Mouse (Mus musculus): ENCODE data around the gene Cep95. TPM values are rescaled to one million over a fixed set of nuclear protein-coding genes. Genes with fewer than 3 reads are reported as not detected.
"Not testable (repeated sequence)": the region's sequence is repeated elsewhere in the genome, so short reads cannot be mapped to it uniquely, and the experiment has no call there.

The Cep95 gene
- total and polyA plus RNA-seq, 2 experiments from 2014 or later, result 6.9 to 15.8 TPM

DNA sequence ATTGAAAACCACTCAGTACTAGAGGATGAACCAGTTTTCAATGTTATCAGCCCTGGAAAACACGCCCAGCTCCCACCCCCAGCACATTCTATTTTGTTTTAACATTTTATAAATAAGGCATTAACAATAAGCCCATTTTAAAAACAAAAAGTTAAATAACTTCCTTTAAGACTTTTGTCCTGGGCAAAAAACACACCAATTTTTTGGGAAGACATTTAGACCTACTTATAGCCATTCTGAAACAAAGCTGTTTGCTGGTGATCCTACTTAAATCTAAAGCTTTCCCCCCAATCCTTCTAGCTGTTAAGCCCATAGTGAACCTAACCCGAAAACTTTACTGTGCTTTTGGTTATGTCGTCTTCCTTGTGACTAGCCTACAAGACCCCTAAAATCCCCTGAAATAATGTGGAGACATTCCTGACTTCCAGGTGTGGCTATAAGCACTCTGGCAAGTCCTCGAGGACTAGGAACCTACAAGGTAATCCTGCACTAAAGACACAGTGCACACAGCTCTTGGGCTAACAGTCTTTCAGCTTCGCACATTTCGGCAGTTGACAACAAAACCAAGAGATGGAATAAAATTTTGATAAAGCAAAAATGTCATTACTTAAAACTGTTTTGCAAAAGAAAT, 8.3 kb upstream of the Cep95 start:
- no peak for DNase-seq
- 80% methylated on average over 6 of the region's 6 CpGs for WGBS
- no peak for TF ChIP-seq CTCF (IDR thresholded peaks at IDR 0.05; ENCODE audit: low read depth)
- H3K27me3 ChIP-seq (ENCODE audit: insufficient read depth, low read length), result no peaks in the 10 kb centered on the region
- no peak overlapping the region for H3K27ac ChIP-seq (ENCODE audit: low read depth, low read length)
- H3K9ac ChIP-seq, result no peak overlapping the region
- H3K9me3 ChIP-seq (ENCODE audit: low read length), result no peaks in the 10 kb centered on the region
- H3K4me2 ChIP-seq (ENCODE audit: low read depth), result no peak overlapping the region
- H3K36me3 ChIP-seq (ENCODE audit: insufficient read depth), result peaks cover 47% of the 10 kb centered on the region
- H3K4me3 ChIP-seq (ENCODE audit: low read depth, low read length), result no peak overlapping the region
- no peak for ATAC-seq
- H3K4me1 ChIP-seq (ENCODE audit: insufficient read depth), result peaks cover 11% of the 10 kb centered on the region; the same call in 1 of the 2 replicates

DNA sequence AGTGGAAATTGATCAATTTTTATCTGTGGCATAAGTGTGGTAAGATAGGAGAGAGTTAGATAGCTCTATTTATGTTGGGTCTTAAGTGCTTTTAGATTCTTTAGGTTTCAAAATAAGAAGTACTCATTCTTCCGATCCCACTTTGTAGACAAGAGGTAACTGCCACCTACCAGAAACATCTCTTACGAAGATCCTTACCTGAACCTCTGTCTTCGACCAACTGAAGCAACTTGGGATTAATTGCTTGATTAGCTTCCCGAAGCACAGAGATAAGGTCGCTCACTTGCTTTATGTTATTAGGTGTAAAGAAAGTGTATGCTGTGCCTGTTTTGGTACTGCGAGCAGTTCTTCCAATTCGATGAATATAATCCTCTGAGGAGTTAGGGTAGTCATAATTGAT, 6.8 kb upstream of the Cep95 start:
- H3K9me3 ChIP-seq (ENCODE audit: low read length); H3K27ac ChIP-seq (ENCODE audit: low read depth, low read length); ATAC-seq; DNase-seq; H3K27me3 ChIP-seq (ENCODE audit: insufficient read depth, low read length); H3K4me3 ChIP-seq (ENCODE audit: low read depth, low read length); H3K4me2 ChIP-seq (ENCODE audit: low read depth); H3K9ac ChIP-seq: not testable (repeated sequence)
- H3K36me3 ChIP-seq (ENCODE audit: insufficient read depth), result peaks cover 51% of the 10 kb centered on the region
- peaks cover 12% of the 10 kb centered on the region; the same call in 1 of the 2 replicates for H3K4me1 ChIP-seq (ENCODE audit: insufficient read depth)
- WGBS, result 91% methylated on average over 7 of the region's 7 CpGs

DNA sequence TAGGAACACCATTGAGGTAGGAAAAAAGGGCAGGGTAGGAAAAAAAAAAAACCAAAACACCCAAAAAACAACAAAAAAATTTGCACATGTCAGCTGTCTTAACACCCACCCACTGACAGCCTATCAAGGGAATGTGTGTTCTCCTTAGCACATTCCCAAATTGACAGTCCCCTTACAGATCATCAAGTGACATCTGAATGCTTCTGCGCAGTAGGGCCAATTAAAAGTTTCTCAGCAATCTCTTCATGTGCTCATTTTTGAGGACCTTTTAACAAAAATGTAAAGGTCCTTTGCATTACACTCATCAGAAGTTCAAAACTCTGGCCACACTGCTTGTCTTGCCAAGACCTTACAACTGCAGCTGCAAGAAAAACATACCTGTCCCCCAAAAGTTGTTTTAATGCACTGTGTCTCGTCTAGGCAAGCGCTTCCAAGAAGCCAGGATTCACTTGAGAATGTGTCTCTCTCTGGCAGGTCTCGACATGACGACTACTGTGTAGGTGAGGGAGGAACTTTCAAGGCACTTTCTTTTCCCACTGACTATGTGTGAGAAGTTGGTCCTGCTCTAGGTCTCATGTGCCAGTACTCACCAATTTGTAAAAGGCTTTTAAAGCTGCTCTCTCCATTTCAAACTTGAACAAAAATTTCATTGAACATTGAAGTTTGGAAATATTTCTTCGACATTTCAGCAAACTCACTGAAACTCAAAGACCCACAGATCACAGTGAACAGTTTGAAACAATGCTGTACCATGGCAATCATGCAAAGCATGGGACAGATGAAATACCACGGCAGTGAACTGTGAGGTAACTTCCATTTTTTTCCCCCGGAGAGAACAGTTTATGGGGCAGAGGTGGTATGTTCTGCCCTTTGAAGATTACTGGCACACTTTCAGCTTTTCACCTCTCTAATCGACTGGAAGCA, 5.9 kb upstream of the Cep95 start:
- Histone ChIP-seq H3K36me3 (ENCODE audit: insufficient read depth) (peaks cover 51% of the 10 kb centered on the region), H3K27ac (ENCODE audit: low read depth, low read length) (no peak overlapping the region), H3K4me2 (ENCODE audit: low read depth) (no peak overlapping the region), H3K4me1 (ENCODE audit: insufficient read depth) (peaks cover 10% of the 10 kb centered on the region; the same call in 1 of the 2 replicates), H3K9me3 (ENCODE audit: low read length) (no peaks in the 10 kb centered on the region), H3K27me3 (ENCODE audit: insufficient read depth, low read length) (no peaks in the 10 kb centered on the region), H3K9ac (no peak overlapping the region), H3K4me3 (ENCODE audit: low read depth, low read length) (no peak overlapping the region)
- WGBS, result 78% methylated on average over 9 of the region's 9 CpGs
- ATAC-seq, result no peak
- no peak for DNase-seq
- no peak for TF ChIP-seq CTCF (IDR thresholded peaks at IDR 0.05; ENCODE audit: low read depth)

DNA sequence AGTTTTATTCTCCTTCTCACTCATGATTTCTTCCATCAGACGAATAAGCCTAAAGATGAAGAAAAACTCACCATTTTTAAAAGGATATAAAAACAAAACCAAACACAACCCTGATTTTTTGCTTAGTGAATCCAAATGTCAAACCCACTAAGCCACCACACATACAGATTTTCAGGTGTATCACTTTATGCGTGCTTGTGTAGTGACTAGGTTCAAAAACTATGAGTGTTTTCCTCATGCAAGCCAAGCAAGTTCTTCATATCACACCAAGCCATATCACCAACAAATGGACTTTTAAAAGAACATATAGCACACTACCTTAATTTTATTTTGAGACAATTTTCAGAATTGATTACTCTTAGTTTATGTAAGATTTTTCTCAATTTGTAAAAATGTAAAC, 4.6 kb upstream of the Cep95 start:
- Histone ChIP-seq H3K4me1 (ENCODE audit: insufficient read depth) (peaks cover 10% of the 10 kb centered on the region; the same call in 1 of the 2 replicates), H3K27me3 (ENCODE audit: insufficient read depth, low read length) (no peaks in the 10 kb centered on the region), H3K27ac (ENCODE audit: low read depth, low read length) (no peak overlapping the region), H3K9ac (no peak overlapping the region), H3K4me3 (ENCODE audit: low read depth, low read length) (no peak overlapping the region), H3K4me2 (ENCODE audit: low read depth) (no peak overlapping the region), H3K9me3 (ENCODE audit: low read length) (no peaks in the 10 kb centered on the region), H3K36me3 (ENCODE audit: insufficient read depth) (peaks cover 51% of the 10 kb centered on the region)
- DNase-seq, result no peak
- ATAC-seq, result no peak
- 83% methylated on average over 2 of the region's 2 CpGs for WGBS
- no peak for TF ChIP-seq CTCF (IDR thresholded peaks at IDR 0.05; ENCODE audit: low read depth)

DNA sequence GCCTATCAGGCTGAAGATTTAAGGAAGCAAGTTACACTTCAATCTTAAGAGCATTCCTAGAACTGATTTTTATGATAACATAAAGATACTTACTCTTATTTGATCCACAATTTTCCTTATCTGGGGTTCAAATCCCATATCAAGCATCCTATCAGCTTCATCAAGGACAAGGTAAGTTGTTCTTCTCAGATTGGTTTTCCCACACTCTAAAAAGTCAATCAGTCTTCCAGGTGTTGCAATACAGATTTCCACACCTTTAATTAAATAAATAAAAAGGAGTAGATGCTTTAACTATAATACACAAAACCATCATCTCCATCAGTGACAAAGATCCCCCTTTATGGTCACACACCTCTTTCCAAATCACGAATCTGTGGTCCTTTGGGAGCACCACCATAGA, 4.0 kb upstream of the Cep95 start:
- H3K4me1 ChIP-seq (ENCODE audit: insufficient read depth), result peaks cover 10% of the 10 kb centered on the region; the same call in 1 of the 2 replicates
- DNase-seq (no peak), ATAC-seq (no peak)
- no peaks in the 10 kb centered on the region for H3K27me3 ChIP-seq (ENCODE audit: insufficient read depth, low read length)
- peak overlapping the region; percentile 57 for H3K4me2 ChIP-seq (ENCODE audit: low read depth)
- H3K27ac ChIP-seq (ENCODE audit: low read depth, low read length), result no peak overlapping the region
- no peak overlapping the region for H3K4me3 ChIP-seq (ENCODE audit: low read depth, low read length)
- no peak for TF ChIP-seq CTCF (IDR thresholded peaks at IDR 0.05; ENCODE audit: low read depth)
- no peak overlapping the region for H3K9ac ChIP-seq
- peaks cover 48% of the 10 kb centered on the region for H3K36me3 ChIP-seq (ENCODE audit: insufficient read depth)
- H3K9me3 ChIP-seq (ENCODE audit: low read length), result no peaks in the 10 kb centered on the region
- WGBS, result 74% methylated on average over 1 of the region's 1 CpGs

DNA sequence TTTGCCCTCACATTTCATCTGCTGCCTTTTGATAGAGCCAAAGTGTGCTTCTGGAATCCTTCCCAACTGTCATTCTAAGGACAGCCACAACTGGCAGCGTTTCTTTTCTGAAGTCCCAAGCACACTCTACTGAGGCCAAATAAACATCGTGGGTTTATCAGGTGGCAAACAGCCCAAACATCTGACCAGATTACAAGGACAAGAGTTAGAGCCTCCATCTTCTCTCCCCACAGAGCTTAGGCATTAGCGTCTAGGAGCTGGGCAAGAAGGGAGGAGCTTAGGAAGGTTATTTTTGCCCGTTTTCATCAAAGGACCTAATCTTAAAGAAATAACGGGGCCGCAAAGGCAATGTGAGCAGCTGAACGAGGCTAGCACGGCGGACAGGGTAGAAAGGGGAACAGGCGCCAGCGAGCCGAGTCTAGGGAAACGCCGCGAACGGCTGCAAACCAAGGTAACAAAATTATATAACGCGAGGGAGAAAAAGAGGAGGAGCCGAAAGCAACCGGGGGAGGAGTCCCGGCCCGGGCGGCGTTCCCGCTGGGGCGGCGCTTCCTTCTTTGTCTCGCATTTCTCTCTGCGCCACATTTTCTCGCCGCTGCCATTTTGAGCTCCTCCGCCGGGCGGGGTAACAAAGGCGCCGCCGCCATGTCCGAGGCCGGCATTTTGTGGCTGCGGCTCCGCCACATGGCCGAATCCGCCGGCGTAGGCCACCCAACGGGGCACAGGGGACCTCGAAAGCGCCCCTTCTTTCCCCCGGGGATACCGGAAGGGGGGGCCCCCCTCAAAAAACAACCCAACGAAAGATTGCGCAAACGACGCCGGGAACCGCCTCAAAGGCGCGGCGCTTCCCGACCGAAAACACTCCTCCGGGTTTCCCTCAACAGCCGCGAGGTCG, 1.7 kb upstream of the Cep95 start:
- H3K27ac ChIP-seq (ENCODE audit: low read depth, low read length), result peak overlapping the region; percentile 98
- peak overlapping the region; percentile 57 for H3K4me2 ChIP-seq (ENCODE audit: low read depth)
- H3K9ac ChIP-seq, result peak overlapping the region; percentile 96
- H3K4me3 ChIP-seq (ENCODE audit: low read depth, low read length), result peak overlapping the region; percentile 85
- no peaks in the 10 kb centered on the region for H3K9me3 ChIP-seq (ENCODE audit: low read length)
- 2% methylated on average over 65 of the region's 65 CpGs for WGBS
- ATAC-seq (peak; percentile 36), DNase-seq (peak; percentile 93)
- peaks cover 35% of the 10 kb centered on the region for H3K36me3 ChIP-seq (ENCODE audit: insufficient read depth)
- peaks cover 10% of the 10 kb centered on the region; the same call in 1 of the 2 replicates for H3K4me1 ChIP-seq (ENCODE audit: insufficient read depth)
- TF ChIP-seq CTCF (IDR thresholded peaks at IDR 0.05; ENCODE audit: low read depth), result peak; percentile 32
- H3K27me3 ChIP-seq (ENCODE audit: insufficient read depth, low read length), result no peaks in the 10 kb centered on the region
